Mouse (Mus musculus) liver, postnatal 0 days (tissue): Measurements from ENCODE around the gene Mafk.

Source experiments
- CTCF ChIP-seq: sonication (generic); IDR thresholded peaks from 2 replicates; pipeline ENCODE4 v1.5.1; 2016; ENCODE audit warnings: antibody characterized with exemption, low read depth
- EP300 ChIP-seq: IDR thresholded peaks from 2 replicates; pipeline ENCODE4 v1.6.1; 2016; ENCODE audit warnings: antibody characterized with exemption, low read depth, mild to moderate bottlenecking

GRCm38 (mm10) chr5:139794137-139794536, 2.8 kb downstream of the Mafk start:
- no peak for TF ChIP-seq CTCF
- no peak for TF ChIP-seq EP300
